Mouse (Mus musculus) inflammation-experienced regulatory T-cells, adult 16 weeks (primary cell): ENCODE results near the gene Cnr2. TPM values are rescaled to one million over a fixed set of nuclear protein-coding genes. Genes with fewer than 3 reads are reported as not detected.

Experiments
- polyA plus RNA-seq: library from polyadenylated mRNA; unstranded; fragments of 100-300 nt; shearing (Covaris generic); gene quantifications from one replicate; pipeline ENCODE4 v1.2.1, GENCODE M21; 2017

The Cnr2 gene
- 23.3 TPM for polyA plus RNA-seq

DNA sequence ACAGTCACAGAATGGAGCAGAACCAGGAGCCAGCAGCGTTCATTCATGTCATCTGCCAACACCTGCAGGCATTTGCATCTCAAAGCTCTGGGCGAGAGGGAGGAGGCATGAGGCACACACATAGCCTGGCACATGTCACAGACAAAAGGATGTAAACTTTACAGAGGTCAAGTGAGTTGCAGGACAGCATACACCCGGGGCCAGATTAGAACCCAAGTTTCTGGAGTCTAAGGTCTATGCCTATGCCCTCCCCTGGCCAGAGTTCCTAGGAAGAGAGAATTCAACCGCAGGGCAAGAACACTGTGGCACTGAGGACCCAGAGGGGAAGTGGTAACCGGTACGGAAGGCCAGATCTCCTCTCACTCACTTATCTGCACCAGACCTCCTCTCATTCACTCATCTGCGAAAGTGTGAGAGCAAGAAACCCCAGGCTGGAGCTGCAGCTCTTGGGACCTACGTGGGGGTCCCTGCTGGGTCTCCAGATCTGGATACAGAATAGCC, at the start of gene Cnr2:
Gene Cnr2, plus strand, starts transcription at position 324 of the 501 bp plus-strand sequence.

DNA sequence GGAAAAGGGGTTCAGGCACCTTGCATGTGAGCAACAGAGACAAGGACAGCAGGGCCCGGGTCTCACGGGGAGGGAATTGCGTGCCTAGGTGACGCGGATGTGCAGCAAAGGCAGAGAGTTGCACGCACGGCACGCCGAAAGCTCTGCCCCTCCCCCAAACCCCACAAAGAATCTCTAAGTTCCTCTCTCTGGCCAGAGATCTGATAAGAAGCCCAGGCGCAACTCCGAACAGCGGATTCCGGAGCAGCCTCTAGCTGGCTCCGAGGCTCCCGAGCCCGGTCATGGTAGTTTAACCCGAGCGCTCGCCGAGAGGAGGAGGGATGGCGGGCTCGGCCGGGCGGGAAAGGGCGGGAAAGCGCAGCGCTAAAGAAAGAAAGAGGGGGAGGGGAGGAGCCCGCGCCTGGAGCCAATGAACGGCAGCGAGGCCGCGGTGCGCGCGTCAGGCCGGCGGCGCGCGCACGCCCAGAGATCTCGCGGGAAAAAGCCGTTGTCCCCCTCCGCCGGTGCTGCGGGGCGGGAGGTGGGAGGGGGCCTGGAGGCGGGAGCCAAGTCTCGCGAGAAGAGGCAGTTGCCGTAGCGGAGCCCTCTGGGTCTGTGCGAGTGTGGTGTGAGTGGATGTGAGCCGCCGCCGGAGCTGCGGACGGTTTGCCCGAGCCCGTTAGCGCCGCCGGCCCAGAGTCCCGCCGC, 39.5 kb upstream of the Cnr2 start, which contains the start of gene Srsf10:
Gene Srsf10, plus strand, starts transcription at position 212 of the 687 bp plus-strand sequence.

DNA sequence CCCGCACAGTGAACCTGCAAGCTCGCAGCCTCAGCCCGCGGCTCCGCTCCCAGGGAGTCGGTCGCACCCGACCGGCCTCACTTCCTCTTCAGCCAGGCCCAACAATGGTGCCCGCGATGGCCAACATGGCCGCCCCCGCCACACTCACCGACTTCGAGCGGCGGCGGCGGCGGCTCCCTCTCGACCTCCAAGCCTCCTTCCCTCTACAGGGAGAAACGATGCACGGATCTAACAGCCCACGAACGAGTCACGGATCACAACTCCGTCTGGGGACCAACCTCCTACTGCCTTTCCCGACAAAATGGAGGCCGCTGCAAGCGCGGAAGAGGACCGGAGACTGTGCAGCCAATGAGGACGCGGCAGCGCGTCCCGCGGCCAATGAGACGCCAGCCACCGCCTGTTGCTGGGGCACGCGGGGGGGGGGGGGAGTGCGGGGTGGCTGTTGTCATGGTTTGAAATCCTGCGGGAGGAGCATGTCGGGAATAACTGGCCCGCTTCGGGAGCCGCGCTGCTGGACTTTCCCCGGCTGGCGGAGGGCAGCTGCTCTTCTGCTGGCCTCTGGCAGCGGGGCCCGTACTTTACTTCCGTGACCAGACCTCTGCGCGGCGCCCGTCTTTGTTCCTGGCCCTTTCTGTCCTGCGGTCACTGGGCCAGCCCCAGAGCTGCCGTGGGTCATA, 21.5 kb upstream of the Cnr2 start, which contains the start of gene Pnrc2:
Gene Pnrc2, minus strand, starts transcription at position 325 of the 677 bp plus-strand sequence.

DNA sequence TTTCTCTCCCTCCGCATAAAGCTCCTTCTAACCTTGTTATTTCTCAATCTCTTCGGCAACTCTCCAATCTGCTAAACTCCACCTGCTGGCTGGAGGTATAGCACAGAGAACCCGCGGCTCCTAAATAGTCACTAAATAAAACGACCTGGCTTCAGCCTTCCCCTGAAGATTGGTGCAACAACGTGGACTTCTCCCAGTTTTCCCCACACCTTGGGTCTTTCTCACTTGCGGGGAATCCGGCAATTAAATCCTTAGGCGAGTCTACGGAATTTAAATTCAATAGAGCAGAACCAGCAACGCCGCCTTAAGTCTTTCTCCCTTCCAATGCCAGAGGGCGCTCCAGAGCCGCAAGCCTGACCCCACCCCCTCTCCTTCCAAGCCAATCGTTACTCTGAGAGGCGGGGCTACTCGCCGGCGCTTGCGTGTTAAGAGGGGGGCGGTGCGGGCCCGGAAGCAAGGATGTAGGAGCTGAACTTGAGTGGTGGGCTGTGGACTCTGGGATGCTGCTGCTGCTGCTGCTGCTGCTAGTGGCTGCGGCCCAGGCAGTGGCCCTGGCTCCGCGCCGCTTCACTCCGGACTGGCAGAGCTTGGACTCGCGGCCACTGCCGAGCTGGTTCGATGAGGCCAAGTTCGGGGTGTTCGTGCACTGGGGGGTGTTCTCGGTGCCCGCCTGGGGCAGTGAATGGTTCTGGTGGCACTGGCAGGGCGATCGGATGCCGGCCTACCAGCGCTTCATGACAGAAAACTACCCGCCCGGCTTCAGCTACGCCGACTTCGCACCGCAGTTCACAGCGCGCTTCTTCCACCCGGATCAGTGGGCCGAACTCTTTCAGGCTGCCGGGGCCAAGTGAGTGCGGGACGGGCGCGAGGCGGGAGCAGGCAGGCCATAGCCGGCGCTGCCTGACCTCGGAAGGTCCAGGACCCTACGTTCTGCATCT, 25.4 kb downstream of the Cnr2 start, which contains the start of gene Fuca1:
Gene Fuca1, plus strand, starts transcription at position 432 of the 938 bp plus-strand sequence.

DNA sequence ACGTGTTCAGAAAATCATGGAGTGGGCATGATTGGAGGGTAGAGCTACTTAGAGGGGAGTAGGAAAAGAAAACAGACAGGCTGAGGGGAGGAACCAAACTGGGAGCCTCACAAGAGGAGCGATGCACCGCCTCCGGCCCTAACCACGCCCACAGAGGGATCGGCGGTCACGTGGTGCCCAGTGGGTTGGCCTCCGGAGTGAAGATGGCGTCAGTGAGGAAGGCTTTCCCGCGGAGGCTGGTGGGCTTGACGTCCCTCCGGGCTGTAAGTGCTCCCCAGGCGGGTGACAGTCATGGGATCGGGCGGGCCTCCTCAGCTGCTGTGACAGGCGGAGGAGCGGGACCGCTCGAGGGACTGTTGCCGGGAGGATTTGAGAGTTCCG, 51.1 kb downstream of the Cnr2 start, which contains the start of gene Hmgcl:
Gene Hmgcl, plus strand, starts transcription at position 171 of the 381 bp plus-strand sequence.

DNA sequence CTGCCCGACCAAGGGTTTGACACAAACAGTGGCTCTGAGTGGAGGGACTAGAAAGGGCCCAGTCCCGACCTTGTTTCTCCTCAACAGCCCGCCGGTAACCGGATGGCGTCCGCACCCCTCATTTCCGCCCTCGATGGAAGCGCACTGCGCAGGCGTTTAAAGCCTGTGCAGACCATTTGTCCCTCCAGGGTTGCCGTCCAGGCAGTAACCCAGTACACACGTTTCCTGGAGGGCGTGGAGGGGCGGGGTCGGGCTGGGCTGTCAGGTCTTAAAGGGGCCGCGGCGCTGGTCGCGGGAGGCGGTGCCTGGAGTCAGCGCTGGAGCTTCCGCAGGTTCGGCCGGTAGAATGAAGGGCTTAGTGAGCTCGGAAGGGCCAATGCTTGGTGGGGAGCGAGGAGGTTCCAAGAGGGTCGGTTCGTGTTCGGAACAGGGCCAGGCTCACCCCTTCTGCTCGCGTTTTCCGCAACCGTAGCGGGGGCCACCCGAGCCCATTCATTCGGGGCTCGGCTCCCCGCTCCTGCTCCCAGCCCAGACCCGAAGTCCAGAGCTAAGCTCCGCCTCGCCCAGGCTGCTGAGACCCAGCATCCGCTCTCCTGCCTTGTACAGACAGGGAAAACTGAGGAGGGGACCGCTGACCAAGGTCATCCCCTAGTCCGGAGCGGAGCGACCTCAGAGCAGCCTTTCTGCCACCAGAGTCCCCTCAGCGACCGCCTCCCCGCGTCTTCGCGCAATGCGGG, 68.4 kb downstream of the Cnr2 start, which contains the start of gene Gale:
Gene Gale, plus strand, starts transcription at position 271 of the 737 bp plus-strand sequence.

Other genes with a start within 250 kb of the Cnr2 start
- gene Ifnlr1, start 209.1 kb upstream of the Cnr2 start, polyA plus RNA-seq = not detected
- gene Il22ra1, start 167.2 kb upstream of the Cnr2 start, polyA plus RNA-seq = not detected
- not detected for gene Myom3, start 135.7 kb upstream of the Cnr2 start, polyA plus RNA-seq
- 207 TPM for gene Srsf10, start 39.6 kb upstream of the Cnr2 start, polyA plus RNA-seq
- gene Pnrc2, start 21.5 kb upstream of the Cnr2 start, polyA plus RNA-seq = 237 TPM
- gene Fuca1, start 25.3 kb downstream of the Cnr2 start, polyA plus RNA-seq = 124 TPM
- 89.1 TPM for gene Hmgcl, start 51.1 kb downstream of the Cnr2 start, polyA plus RNA-seq
- 30.6 TPM for gene Gale, start 68.3 kb downstream of the Cnr2 start, polyA plus RNA-seq
- 370 TPM for gene Lypla2, start 77.2 kb downstream of the Cnr2 start, polyA plus RNA-seq
- 10.0 TPM for gene Pithd1, start 91.9 kb downstream of the Cnr2 start, polyA plus RNA-seq
- 77.0 TPM for gene Eloa, start 126.4 kb downstream of the Cnr2 start, polyA plus RNA-seq
- gene Rpl11, start 158.0 kb downstream of the Cnr2 start, polyA plus RNA-seq = 301 TPM
- gene Id3, start 248.1 kb downstream of the Cnr2 start, polyA plus RNA-seq = 265 TPM